Comparison of ENCODE assay signal across 8 mouse cellular contexts in the genomic region with DNA sequence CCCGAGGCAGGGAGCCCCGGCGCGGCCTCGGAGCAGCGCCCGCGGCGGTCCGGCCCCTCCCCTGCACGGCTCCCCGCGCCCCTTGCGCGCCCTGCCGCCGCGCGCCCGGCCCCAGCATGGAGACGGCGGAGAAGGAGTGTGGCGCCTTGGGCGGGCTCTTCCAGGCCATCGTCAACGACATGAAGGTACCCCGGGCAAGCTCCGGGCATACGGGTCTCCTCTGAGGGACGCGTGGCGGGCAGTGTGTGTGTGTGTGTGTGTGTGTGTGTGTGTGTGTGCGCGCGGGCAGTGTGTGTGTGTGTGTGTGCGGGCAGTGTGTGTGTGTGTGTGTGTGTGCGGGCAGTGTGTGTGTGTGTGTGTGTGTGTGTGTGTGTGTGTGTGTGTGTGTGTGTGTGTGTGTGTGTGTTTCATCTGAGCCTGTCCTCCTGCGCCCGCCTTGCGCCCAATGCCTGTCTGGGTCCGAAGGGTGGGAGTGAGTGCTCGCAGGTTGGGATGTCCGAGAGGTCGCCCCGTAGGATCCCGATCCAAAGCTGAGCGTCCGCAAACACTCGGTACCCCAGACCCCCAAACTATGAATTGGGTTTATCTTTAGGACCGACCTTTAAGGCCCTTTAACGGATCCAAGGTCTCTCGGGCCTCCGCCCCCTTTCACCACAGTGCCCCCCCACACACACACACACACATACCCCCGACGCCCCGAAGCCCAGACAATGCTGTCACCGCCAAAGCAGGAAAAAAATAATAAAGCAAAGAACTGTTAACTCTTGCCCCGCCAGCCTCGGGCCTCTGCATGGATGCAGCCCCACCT. TPM values are rescaled to one million over a fixed set of nuclear protein-coding genes. Genes with fewer than 3 reads are reported as not detected.
DNase-seq lines count a peak whose midpoint lies in the region; ATAC-seq and TF ChIP-seq lines count a peak whose summit lies in the region.

No protein-coding gene starts in this region.

- H3K9me3 ChIP-seq in megakaryocyte, embryonic 14.5 days: no peaks in the 10 kb centered on the region
- no peaks in the 10 kb centered on the region for H3K9me3 ChIP-seq in midbrain, embryonic 14.5 days (ENCODE audit: control insufficient read depth, low read length)

- peak overlapping the region; percentile 95 for H3K4me3 ChIP-seq in megakaryocyte, embryonic 14.5 days (replicated peaks)
- H3K4me3 ChIP-seq in heart, adult 2 months: peak overlapping the region; percentile 60
- H3K4me3 ChIP-seq in midbrain, embryonic 14.5 days (replicated peaks; ENCODE audit: low read depth, low read length): peak overlapping the region; percentile 66

- peak overlapping the region; percentile 72 for H3K27ac ChIP-seq in heart, adult 2 months
- H3K27ac ChIP-seq in midbrain, embryonic 14.5 days (replicated peaks; ENCODE audit: low read depth, low read length): peak overlapping the region; percentile 95

- peaks cover 93% of the 10 kb centered on the region for H3K4me1 ChIP-seq in megakaryocyte, embryonic 14.5 days
- H3K4me1 ChIP-seq in heart, adult 2 months (ENCODE audit: control insufficient read depth, insufficient read depth, low read length): peaks cover 19% of the 10 kb centered on the region
- peaks cover 46% of the 10 kb centered on the region for H3K4me1 ChIP-seq in midbrain, embryonic 14.5 days (ENCODE audit: control insufficient read depth, insufficient read depth, low read length)

- intact Hi-C loops in heart, adult 2 months (cut with DNase I): loop anchor here (2.0 kb wide), 1 partner anchor 51 kb away; no protein-coding TSS in a partner anchor

- H3K79me2 ChIP-seq in heart, adult 2 months (replicated peaks; ENCODE audit: control insufficient read depth, insufficient read depth, low read length): no peaks in the 10 kb centered on the region

- peak; percentile 55 for DNase-seq in brain, adult 2 months (ENCODE audit: low read depth, low spot score)
- DNase-seq in heart, adult 2 months: peak in 1 of 2 experiments; percentile 74
- peak; percentile 37 for DNase-seq in kidney, postnatal 14 days
- DNase-seq in midbrain, embryonic 14.5 days: peak; percentile 71
- no peak for DNase-seq in gastrocnemius, postnatal 10 days
- no peak for DNase-seq in T-cell, adult 2 months (ENCODE audit: low spot score)

- peak overlapping the region; percentile 90 for H3K9ac ChIP-seq in heart, adult 2 months (ENCODE audit: low read depth, low read length)
- H3K9ac ChIP-seq in midbrain, embryonic 14.5 days (replicated peaks; ENCODE audit: low read length): peak overlapping the region; percentile 96

- H3K36me3 ChIP-seq in megakaryocyte, embryonic 14.5 days (replicated peaks; ENCODE audit: low read length): peaks cover 78% of the 10 kb centered on the region
- no peaks in the 10 kb centered on the region for H3K36me3 ChIP-seq in heart, adult 2 months (ENCODE audit: control insufficient read depth, insufficient read depth, low read length)
- peaks cover 11% of the 10 kb centered on the region; the same call in 1 of the 2 replicates for H3K36me3 ChIP-seq in midbrain, embryonic 14.5 days (ENCODE audit: control insufficient read depth, insufficient read depth, low read length)

- H3K27me3 ChIP-seq in megakaryocyte, embryonic 14.5 days (replicated peaks): no peaks in the 10 kb centered on the region
- H3K27me3 ChIP-seq in heart, adult 2 months (ENCODE audit: control insufficient read depth, insufficient read depth, low read length): no peaks in the 10 kb centered on the region
- H3K27me3 ChIP-seq in midbrain, embryonic 14.5 days (ENCODE audit: control insufficient read depth, insufficient read depth, low read length): no peaks in the 10 kb centered on the region

- H3K4me2 ChIP-seq in midbrain, embryonic 14.5 days (ENCODE audit: low read length): peak overlapping the region; percentile 92

- no peak for ATAC-seq in megakaryocyte, adult 5-6 weeks (ENCODE audit: poor library complexity, severe bottlenecking)
- peak; percentile 76 for ATAC-seq in midbrain, embryonic 14.5 days (ENCODE audit: low FRiP score, low TSS enrichment)

- TF ChIP-seq EP300 in heart, adult 2 months (IDR thresholded peaks at IDR 0.05; ENCODE audit: insufficient read depth, low read depth, low read length): no peak

- 1% methylated on average over 38 of the region's 59 CpGs for WGBS in heart, adult 2 months
- under 1% methylated on average over 44 of the region's 59 CpGs for WGBS in midbrain, embryonic 14.5 days

- TF ChIP-seq CTCF in heart, adult 2 months (IDR thresholded peaks at IDR 0.05): no peak

- TF ChIP-seq POLR2A in heart, adult 2 months (IDR thresholded peaks at IDR 0.05; ENCODE audit: insufficient read depth, low read depth, low read length): no peak

RNA-seq across cellular contexts. Expression of gene Mtss1l, which starts 0.5 kb away (rescaled TPM):
- polyA plus RNA-seq in megakaryocyte, embryonic 14.5 days (2012; ENCODE audit: insufficient read depth, low replicate concordance): 149 and 562 TPM in 2 replicates
- 0.80 and 0.85 TPM in 2 replicates for total RNA-seq in megakaryocyte, adult 5-6 weeks (2015)
- total RNA-seq in megakaryocyte, adult 5-6 weeks (2017): 0.04 and 0.41 TPM in 2 replicates
- total RNA-seq in heart, adult 2 months (2021): 10 to 100 TPM; 38.8 to 39.6 TPM
- polyA plus RNA-seq in heart, adult 2 months (2012; rRNA removed): 34.3 and 39.7 TPM in 2 replicates
- polyA plus RNA-seq in midbrain, embryonic 14.5 days (2014; fragmentation: Nextera tagmentation; extraction: Ambion mirVana): 27.5 and 31.4 TPM in 2 replicates
- total RNA-seq in gastrocnemius, postnatal 10 days (2021): 10 to 100 TPM; 58.6 to 71.8 TPM

Comparison
In these comparisons a context has a peak if more than half of its experiments do, and no peak if none do; other contexts are left out.
1. DNase-seq: peak in brain, adult 2 months (single experiment), kidney, postnatal 14 days (single experiment) and midbrain, embryonic 14.5 days (single experiment); none in gastrocnemius, postnatal 10 days (single experiment) and T-cell, adult 2 months (single experiment).
2. RNA of gene Mtss1l, which starts 0.5 kb away (total RNA-seq): 58.6 to 71.8 TPM in gastrocnemius, postnatal 10 days and 38.8 to 39.6 TPM in heart, adult 2 months; 0.04 to 0.85 TPM in megakaryocyte, adult 5-6 weeks; every median in the first group is over 10 times any median in the second.
3. Peak in every context shown above with its lines, with median percentiles within 50 percentile points of each other: H3K4me3 ChIP-seq.